Mouse (Mus musculus) central nervous system, embryonic 18 days (tissue): ENCODE measurements around the gene Enox1. TPM values are rescaled to one million over a fixed set of nuclear protein-coding genes. Genes with fewer than 3 reads are reported as not detected.

ENCODE experiments used
- polyA plus RNA-seq: library from polyadenylated mRNA; depleted of rRNA; stranded (reverse); fragments of >200 nt; gene quantifications from 2 replicates; pipeline ENCODE4 v1.2.3, GENCODE M21; 2012; rRNA removed

Enox1 gene
- polyA plus RNA-seq, result 38.1 and 39.2 TPM in 2 replicates

DNA sequence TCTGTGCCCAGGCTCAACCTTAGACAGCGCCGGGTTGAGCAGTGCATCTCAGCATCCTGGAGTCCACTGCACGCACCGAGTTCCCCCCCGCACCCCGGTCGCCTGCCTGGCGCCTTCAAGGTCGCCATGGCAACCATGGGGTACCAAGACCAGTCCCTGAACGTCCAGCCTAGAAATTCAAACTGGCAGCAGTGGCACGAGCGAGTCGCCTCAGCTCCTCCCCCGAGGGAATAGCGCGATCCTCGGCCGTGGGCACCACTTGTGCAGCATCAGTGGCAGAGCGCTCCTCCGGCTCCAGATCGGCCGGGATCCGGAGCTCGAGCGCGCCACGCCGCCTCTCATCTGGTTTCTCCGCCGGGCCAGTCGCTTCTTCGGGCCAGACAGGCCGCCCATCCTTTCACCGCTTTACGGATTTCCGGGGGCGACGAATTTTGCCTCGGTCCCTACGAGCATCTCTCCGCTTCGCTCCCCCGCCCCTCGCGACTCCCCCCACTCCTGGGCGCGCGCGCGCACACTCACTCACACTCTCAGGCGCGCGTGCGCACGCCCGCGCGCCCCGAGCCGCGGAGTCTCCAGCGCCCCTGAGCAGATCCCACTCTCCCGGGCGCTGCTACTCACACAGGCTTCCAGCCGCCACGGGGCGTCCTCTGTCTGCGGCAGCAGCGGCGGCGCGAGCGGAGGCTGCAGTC is at the start of gene Enox1:
Gene Enox1, plus strand, starts transcription at position 542 of the 689 bp plus-strand sequence.

Other genes starting within 250 kb of the Enox1 start
- gene Ccdc122, start 120.0 kb upstream of the Enox1 start, polyA plus RNA-seq, result 0.62 and 0.66 TPM in 2 replicates
- gene Lacc1, start 119.9 kb upstream of the Enox1 start, polyA plus RNA-seq, result 3.2 and 3.6 TPM in 2 replicates